Mouse (Mus musculus) adrenal gland, adult 2 months (tissue): Measurements from ENCODE around the gene Anxa3. TPM values are rescaled to one million over a fixed set of nuclear protein-coding genes. Genes with fewer than 3 reads are reported as not detected.

ENCODE experiments used
- DNase-seq: peaks from one replicate; pipeline ENCODE4 v3.0.0; 2021
- long read RNA-seq: library from polyadenylated mRNA; stranded (forward); transcript quantifications from one replicate; pipeline ENCODE4 v2.0.0, GENCODE M21; 2021
- polyA plus RNA-seq: library from polyadenylated mRNA; depleted of rRNA; stranded (reverse); fragments of >200 nt; gene quantifications from 2 replicates; pipeline ENCODE4 v1.2.3, GENCODE M21; 2012; rRNA removed
- total RNA-seq, 2 experiments: library from RNA; stranded (reverse); gene quantifications; 2 replicates each; pipeline ENCODE4 v1.2.3; 2021

Anxa3 gene
- total RNA-seq (10 to 100 TPM; 14.8 to 22.9 TPM), polyA plus RNA-seq (2.1 and 2.3 TPM in 2 replicates)
- long read RNA-seq, transcript Anxa3-201 (13 exons, 1,595 nt) = major isoform, 11 of 13 reads
- long read RNA-seq, partial matches to known transcripts = 1 of 13 reads
- long read RNA-seq, other reads (novel, unspliced or antisense) = 1 of 13 reads

DNA sequence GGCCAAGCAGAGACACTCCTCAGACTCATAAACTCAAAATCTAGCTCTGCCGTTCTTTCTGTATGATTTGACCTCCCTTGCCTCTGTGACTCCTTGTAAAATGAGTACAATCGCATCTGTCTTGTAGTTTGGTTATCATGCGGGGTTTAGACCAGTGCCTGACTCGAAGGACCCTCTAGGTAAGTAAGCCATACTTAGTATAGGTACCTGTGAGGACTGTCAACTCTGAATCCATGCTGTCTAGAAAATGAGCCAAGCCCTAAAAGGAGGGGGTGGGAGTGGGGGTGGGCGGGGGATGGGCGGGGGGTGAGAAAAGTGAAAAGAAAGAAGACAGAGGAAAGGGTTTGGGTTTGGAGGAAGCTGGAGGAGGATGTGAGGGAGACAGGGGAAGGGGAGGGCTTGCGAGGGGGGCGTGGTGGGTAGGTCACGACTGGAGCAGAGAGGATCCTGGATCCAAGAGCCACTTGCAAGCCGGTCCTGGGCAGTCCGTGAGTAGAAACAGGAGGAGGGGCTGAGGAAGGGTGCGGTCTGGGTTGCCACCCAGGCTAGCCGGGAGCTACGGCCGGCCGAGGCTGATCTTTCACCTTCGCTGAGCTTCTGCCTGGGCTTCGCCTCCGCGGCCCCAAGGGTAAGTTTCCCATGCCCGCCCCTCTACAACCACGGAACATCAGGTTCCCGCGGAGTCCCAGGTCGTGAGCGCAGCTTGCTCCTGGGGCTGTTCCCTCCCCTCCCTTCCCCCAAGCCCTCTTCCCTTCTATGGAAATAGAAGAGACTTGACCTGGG, at the start of gene Anxa3:
Gene Anxa3, plus strand, starts transcription at position 404 of the 783 bp plus-strand sequence.
- peak; percentile 63 for DNase-seq

DNA sequence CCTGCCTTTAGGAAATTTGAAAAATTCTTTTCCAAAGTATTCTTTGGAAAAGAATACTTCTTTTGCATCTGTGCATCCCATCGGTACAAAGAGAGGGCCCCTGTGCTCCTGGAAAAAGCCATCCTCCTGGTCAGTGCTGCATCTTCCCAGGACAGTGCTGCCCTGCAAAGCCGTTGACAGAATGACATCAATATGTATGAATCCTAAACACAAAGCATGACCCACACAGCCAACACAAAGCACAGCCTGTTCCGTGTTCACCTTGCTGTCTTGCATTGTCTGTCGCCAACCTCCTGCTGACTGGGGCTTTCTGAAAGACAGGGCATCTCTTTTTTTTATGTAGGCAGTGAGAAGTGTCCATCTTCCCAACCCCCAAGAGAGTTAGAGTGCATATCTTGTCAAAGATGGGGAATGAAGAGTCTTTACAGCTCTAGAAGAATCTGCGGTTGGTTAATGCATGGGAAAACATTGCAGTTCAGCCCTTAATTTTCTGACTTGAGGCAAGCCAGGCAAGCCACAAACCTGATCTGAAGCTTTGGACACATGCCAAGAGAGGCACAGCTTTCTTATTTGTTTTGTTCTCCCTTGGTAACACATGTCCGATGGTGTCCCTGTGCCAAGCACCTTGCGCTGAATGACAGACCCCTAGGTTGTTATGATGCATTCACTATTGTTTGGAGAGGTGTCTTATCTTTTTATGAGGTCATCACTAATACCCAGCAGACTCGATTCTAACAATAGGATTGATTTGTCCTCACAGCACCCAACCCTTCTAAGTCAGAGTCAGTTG, 45.7 kb upstream of the Anxa3 start:
- DNase-seq = no peak

DNA sequence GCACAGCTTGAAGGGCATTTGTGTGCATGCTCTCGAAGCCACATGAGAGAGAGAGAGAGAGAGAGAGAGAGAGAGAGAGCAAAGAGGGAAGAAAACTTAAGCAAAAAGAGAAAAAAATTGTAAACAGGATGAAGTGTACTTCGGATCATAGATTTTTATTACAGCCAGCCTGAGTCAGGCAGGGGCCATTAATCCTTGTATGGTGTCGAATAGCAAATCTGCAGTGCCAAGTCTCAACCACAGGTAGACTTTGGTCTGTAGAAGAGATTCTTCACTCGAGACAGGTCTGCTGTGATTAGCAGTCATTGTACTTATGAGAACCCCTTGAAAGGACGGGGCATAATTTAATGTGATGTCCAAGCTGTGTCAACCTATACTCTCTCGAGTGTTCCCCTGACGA, 35.5 kb upstream of the Anxa3 start:
- no peak for DNase-seq

GRCm38 (mm10) chr5:96762021-96762420, 31.1 kb upstream of the Anxa3 start:
- DNase-seq = no peak

GRCm38 (mm10) chr5:96768846-96769471, 24.2 kb upstream of the Anxa3 start:
- peak; percentile 53 for DNase-seq

- no peak for DNase-seq
Measured at GRCm38 (mm10) chr5:96783506-96784288, 9.4 kb upstream of the Anxa3 start.

GRCm38 (mm10) chr5:96785096-96785495, 8.0 kb upstream of the Anxa3 start:
- no peak for DNase-seq

DNA sequence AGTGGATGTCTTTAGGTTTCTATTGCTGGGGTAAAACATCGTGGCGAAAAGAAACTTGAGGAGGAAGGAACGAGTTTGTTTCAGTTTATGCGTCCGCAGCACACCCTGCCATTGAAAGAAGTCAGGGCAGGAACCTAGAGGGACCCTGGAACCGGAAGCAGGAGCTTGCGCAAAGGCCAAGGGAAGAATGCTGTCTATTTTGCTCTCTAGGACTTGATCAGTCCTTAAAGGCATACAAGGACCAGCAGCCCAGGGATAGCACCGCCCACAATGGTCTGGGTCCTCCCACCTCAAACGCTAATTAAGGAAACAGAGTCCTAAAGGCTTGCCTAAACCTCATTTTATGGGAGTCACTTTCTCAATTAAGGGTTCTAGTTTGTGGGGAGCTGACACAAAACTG, 717 bp upstream of the Anxa3 start:
- DNase-seq = peak; percentile 38

DNA sequence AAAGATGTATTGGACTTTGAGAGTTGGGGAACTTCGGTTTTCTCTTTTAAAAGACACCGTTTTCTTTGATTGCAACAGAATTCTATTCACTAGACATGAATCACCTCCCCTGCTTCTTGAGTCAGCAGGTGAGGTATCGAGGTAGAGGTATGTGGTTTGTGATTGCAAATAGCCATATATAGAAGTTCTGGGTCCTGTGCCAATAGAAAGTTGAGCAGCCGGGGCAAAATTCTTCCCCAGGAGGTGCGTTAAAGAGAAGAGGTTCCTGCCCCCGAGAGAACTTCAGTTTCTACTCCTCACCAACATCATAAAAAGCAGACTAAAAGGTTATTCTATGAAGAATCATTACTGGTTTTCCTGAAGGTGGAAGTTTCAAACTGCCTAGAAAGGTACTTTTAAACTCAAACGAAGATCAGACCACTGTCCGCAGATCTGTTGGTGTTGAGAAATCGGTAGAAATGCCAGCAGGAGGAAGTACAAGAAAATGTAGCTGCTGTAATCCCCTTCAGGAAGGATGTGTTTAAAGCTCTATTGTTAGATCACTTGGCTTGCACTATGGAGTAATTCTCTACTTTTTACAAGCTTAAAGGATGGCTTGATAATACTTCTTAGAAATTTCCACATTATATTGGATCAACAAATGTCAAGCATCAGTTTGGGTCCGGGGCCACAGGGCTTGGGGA, 955 bp downstream of the Anxa3 start:
- DNase-seq = no peak

DNA sequence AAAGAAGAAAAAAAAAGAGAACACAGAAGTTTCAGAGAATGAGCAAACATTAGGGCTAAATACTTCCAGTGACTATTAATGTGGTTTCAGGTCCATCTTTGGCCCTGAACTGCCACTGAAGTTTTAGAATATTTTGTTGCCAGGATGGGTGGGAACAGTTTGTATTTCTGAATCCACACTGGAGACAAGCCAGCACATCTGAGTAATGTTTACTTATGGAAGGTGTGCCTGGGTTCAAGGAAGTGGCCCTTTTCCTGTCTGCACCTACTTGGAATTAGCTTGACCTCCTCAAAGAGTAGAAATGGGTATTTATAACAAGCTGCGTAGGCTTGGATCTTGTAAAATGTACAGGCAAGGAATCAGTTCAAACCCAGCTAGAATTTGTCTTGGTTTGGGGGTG, 2.6 kb downstream of the Anxa3 start:
- DNase-seq = peak; percentile 12

DNA sequence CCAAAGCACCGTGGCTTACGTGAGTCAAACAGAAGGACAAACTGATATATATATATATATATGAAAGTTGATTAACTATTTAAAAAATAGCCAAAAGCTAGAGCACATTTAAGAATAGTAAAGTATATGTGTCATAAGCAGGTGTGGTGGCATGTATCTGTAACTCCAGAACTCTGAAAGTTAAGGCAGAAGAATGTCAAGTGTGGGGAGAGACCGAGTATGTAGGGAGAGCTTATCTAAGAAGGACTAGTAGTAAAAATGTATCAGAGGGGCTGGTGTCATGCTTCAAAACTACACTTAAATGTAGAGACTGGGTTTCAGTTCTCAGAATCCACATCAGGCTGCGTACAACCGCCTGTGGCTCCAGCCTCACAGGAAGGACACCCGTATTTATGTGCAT, 4.3 kb downstream of the Anxa3 start:
- no peak for DNase-seq

- no peak for DNase-seq
Measured at GRCm38 (mm10) chr5:96799165-96799564, 6.0 kb downstream of the Anxa3 start.

DNA sequence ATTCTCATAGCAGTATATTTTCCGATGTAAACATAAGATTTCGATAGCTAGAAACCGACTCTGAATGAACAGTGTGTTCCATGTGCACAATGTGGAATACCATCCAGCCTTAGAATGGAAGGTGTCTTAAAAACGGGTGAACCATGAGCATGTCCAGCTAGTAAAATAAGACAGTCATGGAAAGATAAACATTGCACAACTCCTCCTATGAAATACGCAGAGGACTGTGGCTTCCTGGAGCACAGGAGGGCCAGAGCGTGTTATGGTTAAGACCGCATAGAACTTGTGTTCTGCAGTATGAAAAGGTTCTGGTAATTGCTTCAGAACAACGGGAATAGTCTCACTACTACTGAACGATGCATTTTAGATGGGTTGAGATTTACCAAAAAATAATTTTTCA, 6.8 kb downstream of the Anxa3 start:
- DNase-seq = no peak

- no peak for DNase-seq
Measured at GRCm38 (mm10) chr5:96802185-96802584, 9.0 kb downstream of the Anxa3 start.

DNA sequence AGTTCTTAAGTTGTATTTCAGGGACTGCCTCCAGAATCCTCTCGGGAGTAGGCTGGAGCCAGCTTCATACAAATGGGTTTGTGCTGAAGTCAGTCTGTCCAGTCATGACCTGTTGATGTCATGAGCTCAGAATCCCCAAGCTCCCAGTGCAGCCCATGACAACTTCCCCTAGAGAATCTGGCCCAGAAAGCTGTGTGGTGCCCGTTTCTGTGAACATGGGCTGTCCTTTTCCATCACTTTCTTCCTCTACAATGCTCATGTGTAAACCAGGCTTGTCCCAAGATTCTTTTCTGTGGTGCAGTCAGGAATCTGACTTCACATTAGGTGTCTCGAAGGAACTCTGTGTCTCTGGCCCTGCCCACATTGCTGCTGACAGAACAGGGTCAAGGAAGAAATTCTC, 10.0 kb downstream of the Anxa3 start:
- peak; percentile 24 for DNase-seq

- DNase-seq = peak; percentile 58
Measured at GRCm38 (mm10) chr5:96804304-96804703, 11.2 kb downstream of the Anxa3 start.

DNA sequence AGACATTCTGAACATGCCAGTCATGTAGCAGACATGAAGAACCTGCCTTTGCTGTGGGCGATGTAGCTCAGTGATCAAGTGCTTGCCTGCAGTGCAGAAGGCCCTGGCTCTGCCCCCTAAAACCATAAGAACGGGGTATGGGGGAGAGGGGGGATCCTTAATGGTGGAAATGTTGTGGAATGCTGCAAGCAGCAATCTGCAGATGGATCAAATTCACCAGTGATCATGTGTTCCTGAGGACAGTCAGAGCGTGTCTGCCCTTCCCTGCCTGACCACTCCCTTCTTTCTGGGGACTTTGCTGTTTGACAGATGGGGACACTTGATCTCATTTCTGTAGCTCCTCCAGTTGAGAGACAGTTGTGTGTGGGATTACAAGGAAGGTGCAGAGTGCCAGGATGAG, 11.7 kb downstream of the Anxa3 start:
- no peak for DNase-seq

DNA sequence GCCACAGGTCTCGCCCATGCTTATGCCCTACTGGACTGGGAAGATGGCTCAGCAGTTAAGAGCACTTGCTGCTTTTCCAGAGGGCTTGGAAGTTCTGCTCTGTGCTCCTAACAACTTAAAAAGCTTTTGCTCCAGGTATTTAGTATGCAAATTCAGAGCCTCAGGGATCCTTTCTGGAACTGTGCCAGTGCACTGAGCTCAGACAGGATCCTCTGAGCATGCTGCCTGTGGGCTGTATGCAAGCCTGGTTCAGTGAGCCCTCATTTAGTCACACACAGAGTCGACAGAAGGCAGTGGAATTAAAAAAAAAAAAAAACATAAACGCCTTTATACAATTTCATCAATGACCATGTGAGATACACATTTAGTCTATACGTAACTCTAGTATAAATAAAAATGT, 17.5 kb downstream of the Anxa3 start:
- no peak for DNase-seq

DNA sequence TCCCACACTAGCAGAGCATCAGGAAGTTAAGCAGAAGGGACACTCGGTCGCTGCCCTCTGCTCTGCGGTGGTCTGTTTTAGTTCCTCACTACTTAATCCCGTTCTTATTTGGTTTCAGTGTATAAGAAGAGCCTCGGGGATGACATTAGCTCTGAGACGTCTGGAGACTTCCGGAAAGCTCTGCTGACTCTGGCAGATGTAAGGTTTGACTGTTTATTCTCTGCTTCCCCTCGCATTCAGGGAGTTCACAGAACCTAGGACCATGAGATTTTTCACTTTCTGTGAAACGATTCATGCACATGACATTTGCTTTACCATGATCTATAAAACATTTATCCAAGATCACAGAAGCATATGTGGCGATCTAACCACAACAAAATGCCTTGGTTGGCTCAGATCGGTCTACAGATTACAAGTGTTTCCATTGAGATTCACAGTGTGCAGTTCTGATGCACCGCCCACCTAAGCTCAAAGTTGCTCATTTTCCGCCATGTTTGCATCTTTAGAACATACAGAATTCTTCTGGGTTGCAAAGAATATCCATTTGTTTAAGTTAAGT, 31.7 kb downstream of the Anxa3 start:
- no peak for DNase-seq

DNA sequence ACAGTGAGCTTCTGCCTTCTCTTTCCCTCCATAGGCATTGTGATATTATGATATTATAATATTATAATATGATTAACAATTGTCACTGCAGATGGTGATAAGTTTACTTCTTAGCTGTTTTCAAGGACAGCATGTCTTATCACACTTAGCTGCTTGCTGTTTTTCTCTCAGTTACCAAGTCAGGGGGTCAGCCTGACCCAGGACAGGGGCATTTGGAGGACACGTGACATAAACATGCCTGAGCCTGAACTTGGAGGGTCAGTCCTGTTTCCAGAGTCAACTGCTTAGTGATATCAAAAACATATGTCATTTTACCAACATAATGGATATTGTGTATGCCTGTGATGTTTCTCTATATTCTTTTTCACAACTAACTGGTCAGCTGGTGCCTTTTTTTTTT, 34.0 kb downstream of the Anxa3 start:
- DNase-seq = no peak

GRCm38 (mm10) chr5:96834338-96834737, 41.2 kb downstream of the Anxa3 start:
- no peak for DNase-seq
